Mouse (Mus musculus): ENCODE measurements around the gene Dnmt3l. TPM values are rescaled to one million over a fixed set of nuclear protein-coding genes. Genes with fewer than 3 reads are reported as not detected.

Dnmt3l gene
- total RNA-seq, 2 experiments from 2014 or later = 1.1 TPM; not detected in 1

DNA sequence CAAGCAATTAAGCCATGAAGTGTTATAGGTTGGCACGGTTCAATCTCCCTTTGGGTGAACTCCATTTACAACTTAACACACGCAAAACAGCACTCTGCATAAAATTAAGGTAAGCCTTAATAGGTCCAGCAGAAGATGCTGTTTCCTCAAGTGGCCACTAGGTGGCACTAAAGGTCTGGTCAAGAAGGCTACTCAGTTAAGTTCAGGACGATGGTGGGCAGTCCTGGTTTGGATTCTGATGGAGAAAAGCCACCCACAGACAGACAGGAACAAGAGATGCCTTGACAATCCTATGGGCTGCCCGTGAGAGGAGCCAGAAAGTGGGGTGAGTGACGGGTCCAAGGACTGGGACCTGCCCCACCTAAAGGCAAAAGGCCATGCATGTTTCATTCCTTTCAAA is 13.6 kb upstream of the Dnmt3l start:
- peak; percentile 79 for ATAC-seq (replicated peaks; ENCODE audit: low FRiP score, poor library complexity, severe bottlenecking)

DNA sequence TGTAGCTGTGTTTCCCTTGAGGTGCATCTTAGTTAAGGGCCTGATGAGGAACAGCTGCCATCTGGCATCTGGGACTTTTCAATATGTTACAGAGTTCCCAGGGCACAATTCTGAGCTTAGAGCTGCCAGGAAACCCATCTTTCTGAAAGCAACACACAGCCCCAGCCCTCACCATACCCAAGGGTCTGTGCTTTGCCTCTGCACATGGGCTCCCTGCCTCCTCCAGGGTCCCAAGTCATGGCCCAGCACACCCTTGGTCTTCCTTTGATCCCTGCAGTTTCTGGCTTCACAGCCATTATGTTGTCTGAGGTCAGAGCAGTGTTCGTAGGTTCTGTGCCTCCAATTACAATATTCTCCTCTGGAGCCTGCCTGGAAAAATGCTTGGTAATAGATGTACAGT is 12.7 kb upstream of the Dnmt3l start:
- no peak for ATAC-seq (replicated peaks; ENCODE audit: low FRiP score, poor library complexity, severe bottlenecking)

DNA sequence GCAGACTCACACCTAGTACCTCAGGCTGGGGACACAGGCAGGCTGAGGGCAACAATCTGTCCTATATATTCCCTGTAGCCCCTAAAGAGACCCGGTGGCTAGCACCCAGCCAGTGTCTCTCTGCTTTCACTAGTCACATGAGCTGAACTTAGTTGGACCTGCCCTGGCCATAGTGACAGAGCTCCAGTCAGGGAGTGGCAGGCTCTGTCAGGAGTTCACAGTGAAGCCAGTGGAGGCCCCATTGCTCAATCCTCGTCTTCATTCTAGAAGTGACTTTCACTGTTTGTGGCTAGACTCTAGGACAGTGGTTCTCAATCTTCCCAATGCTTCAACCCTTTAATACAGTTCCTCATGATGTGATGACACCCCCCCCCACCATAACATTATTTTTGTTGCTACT is 9.8 kb upstream of the Dnmt3l start:
- ATAC-seq (replicated peaks; ENCODE audit: low FRiP score, poor library complexity, severe bottlenecking) = no peak

DNA sequence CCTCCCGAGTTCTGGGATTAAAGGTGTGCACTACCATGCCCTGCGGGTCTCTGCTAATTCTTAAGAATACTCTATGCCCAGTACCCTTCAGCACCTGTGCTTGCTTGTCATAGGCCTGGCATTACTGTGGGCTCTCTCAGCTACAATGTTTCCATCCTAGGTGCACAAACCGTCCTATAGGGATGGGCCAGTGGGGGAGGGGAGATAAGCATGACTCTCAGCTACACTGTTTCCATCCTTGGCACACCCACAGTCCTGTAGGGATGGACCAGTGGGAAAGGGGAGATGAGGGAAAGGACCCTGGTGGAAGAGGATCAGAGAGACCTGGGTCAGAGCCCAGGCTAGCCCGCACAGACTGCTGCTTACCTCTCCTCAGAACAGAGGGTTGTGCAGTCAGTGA is 4.6 kb upstream of the Dnmt3l start:
- no peak for ATAC-seq (replicated peaks; ENCODE audit: low FRiP score, poor library complexity, severe bottlenecking)

DNA sequence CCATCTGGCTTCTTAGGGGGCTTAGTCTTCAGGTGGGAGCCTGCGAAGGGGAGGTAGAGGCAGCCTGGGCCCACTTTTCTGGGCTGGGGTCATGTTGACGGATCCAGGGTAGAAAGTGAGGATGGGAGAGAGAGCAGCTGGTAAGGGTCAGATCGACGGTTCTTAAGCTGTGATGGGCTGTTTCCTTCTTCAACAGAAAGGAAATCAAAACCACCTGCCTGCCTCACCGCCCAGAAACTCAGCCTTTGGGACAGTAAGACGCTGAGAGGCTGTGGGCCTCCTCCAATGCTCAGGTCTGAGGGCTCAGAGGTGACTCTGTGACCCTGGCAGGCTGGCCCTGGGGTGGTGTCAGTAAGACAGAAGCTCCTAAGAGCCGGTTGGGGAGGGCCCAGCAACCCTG is 349 bp downstream of the Dnmt3l start:
- no peak for ATAC-seq (replicated peaks; ENCODE audit: low FRiP score, poor library complexity, severe bottlenecking)

DNA sequence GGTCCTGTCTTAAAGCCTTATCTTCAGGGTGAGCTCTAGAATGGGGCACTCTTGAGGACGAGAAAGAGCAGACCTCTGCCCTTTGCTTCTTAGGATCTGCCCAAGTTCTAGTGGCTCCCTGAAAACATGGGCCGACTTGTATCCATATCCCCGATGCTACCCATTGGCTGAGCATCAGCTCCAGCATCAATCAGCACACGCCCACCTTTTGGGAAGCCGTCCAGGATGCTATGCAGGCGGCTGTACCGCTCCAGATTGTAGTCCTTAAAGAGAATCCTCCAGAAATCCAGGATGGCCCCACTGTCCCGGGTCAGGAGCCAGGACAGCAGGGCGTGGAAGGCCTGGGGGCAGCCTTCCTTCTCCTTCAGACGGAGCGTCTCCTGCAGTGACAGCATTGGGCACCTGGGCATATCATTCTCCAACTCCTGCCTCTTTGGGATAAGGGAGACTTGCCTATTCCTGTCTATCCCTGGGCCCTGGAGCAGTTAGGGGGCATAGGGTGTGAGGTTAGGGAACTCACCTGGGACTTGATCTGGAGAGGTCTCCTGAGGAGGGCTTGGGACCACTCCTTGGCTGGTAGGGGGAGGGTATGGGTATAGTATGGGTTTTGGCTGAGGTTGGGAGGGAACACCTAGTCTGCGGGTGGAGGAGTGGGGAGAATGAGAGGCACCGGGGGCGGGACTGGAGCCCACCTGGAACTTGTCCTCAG is 1.1 kb downstream of the Dnmt3l start:
- ATAC-seq (replicated peaks; ENCODE audit: low FRiP score, poor library complexity, severe bottlenecking) = 0 out of 2 replicates have a peak, but pooled peaks have one; percentile 13

DNA sequence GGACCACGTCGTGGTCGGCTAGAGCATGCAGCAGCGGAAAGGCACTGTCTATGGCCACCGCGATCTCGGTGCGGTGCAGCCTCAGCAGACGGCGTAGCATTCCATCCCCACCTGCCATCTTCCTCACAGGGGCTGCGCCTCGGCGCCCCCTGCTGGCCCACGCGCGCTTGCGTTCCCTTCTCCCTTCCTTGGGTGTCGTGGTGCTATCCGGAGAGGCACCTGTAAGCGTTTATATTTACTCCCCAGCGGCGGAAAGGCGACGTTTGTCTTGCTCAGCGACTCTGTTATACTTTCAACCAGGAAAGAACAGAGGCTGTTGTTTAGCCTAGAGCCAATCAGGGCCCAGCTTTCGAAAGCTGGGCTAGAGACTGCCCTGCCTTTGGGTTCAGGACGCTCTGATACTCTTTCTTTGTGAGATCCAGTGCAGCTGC is 1.7 kb downstream of the Dnmt3l start, which contains the start of gene Aire:
Gene Aire (minus strand): TSS at position 205 of the 431 bp plus-strand sequence.
- peak; percentile 12; the same call in 1 of the 2 replicates for ATAC-seq (replicated peaks; ENCODE audit: low FRiP score, poor library complexity, severe bottlenecking)

DNA sequence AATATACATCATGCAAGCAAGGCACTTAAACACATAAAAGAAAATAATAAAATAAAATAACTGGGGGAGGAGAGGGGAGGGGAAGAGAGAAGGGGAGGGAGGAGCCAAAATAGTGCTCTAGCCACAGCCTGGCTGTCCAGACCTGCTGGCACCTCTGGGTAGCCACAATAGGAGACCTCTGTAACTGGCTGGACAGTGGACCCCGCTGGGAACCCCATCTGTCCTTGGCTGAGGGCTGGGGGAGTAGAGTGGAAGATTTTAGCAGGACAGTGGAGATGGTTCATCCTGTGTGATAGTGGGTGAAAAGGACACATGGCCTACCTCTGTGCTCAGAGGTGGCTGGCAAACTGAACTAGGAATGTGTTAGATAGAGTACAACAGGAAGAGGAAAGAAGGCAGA is 2.8 kb downstream of the Dnmt3l start:
- no peak for ATAC-seq (replicated peaks; ENCODE audit: low FRiP score, poor library complexity, severe bottlenecking)

DNA sequence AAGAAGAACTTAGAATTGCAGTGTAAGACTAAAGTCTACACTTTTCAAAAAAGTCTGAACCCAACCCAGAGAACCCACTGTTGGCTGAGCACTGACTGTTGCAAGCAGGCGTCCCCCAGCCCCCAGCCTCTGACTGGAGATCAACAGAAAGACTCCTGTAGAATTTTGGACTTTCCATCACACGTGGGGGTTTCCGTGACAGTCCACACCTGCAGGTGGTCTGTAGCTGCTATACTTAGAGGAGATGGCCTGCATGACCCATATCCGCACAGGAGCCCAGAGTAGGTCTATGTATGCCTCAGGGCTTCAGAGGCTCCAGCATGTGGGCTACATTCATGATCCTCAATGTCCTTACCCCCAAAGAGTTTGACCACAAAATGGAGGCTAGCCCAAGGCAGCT is 4.6 kb downstream of the Dnmt3l start:
- no peak for ATAC-seq (replicated peaks; ENCODE audit: low FRiP score, poor library complexity, severe bottlenecking)

DNA sequence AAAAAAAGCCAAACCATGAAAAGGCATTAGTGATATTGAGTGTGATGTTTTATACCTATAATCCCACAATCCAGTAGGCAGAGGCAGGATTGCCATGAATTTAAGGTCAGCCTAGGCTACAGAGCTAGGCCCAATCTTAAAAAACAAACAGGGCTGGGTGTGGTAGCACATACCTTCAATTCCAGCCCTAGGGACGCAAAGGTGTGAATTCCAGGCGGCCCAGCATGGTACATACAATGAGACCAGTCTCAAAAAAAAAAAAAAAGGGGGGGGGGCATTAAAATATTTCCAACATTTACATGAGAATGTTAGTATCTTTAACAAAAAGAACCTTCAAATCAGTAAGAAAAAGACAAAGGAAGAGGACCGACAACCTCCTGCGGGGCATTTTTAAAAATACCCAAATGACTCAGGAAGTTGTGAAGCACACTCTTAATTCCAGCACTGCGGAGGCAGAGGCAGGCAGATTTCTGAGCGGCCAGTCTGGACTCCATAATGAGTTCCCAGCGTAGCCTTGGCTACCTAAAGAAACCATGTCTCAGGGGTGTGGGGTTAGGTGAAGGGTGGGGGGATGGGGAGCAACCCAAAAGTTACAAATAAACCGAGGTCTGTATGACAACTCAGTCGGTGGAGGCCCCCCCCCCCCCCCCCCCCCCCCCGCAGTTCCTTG is 6.4 kb downstream of the Dnmt3l start:
- ATAC-seq (replicated peaks; ENCODE audit: low FRiP score, poor library complexity, severe bottlenecking) = no peak

DNA sequence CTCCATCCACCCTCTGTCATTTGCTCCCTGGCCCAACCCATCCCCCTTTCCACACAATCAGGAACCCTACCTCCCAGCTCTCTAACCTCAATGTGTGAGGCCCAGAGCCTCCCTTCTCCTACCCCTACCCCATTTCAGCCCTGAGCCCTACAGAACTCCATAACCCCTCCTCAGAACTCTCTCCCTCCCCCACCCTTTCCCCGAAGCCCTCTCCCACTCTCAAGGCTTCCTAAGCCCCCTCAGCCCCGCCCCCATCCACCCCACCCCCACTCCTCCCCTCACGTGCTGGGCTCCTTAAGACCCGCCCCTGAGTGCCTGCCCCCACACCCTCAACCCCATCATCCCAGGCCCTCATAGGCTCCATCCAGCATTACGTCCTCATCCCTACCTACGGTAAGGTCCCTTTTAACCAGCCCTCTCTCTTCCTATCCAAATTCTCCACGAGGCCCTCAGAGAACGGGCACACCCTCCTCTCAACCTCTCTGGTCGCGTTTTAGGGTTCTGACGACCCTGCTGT is 7.8 kb downstream of the Dnmt3l start:
- no peak for ATAC-seq (replicated peaks; ENCODE audit: low FRiP score, poor library complexity, severe bottlenecking)

DNA sequence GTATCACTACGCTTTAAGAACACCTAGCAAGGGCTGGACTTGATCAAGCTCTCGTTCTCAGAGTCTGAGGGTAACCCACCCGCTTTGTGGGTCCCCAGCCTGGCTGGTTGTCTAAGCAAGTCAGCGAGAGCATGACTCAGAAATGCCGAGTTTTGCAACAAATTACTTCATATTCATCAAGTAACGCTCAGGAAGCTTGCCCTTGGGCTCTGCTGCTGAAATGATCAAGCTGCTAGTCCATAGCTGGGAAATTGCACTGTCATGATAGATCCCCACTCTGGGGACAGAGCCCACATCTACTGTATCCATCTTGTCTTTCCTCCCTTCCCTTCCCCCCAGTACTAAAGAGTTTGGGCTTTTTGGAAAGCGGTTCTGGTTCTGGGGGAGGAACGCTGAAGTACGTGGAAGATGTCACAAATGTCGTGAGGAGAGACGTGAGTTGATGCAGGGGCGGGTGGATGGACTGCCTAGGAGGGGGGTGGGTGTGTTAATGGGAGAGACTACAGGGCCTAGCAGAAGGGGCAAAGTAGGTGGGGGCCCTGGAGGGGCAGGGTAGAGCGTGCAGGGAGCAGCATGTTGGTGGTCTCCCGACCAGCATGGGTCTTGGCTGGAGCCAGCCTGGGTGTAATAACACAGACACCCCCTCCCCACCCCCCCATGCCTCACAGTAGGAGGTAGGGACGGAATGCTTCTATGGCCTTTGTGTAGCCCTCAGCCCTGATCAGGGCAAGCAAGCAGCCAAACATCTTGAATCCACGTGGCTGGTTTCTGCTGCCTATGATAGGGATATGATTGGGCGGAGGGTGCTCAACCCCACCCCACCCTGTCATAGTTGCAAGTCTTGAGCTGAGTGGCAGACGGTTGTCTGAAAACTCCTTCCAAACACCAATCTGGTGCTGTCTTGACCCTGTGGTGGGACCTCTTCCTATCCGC is 13.2 kb downstream of the Dnmt3l start:
- no peak for ATAC-seq (replicated peaks; ENCODE audit: low FRiP score, poor library complexity, severe bottlenecking)

DNA sequence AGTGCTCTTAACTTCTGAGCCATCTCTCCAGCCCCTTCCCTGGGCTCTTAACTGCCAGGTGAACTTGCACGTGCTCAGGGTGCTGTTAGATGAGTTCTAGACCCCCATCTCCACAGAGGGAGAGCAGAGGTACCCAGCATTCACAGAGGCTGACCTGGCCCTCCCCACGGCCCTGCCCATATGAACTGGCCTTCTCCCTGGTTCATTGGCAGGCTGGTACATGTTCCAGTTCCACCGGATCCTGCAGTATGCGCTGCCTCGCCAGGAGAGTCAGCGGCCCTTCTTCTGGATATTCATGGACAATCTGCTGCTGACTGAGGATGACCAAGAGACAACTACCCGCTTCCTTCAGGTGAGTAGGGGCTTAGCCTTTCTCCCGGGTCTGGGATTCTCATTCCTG is 15.3 kb downstream of the Dnmt3l start:
- ATAC-seq (replicated peaks; ENCODE audit: low FRiP score, poor library complexity, severe bottlenecking) = no peak

DNA sequence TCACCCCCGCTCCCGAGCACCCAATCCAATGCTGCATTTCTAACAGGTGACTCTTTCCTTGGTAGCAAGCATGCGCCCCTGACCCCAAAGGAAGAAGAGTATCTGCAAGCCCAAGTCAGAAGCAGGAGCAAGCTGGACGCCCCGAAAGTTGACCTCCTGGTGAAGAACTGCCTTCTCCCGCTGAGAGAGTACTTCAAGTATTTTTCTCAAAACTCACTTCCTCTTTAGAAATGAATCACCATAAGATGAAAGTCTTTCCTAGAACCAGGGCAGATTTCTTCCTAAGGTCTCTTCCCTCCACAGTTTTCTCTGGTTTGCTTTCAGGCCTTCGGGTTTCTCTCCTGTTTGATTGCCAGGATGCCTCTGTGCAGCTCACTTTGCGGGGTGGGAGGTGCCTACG is 21.4 kb downstream of the Dnmt3l start:
- ATAC-seq (replicated peaks; ENCODE audit: low FRiP score, poor library complexity, severe bottlenecking) = no peak

DNA sequence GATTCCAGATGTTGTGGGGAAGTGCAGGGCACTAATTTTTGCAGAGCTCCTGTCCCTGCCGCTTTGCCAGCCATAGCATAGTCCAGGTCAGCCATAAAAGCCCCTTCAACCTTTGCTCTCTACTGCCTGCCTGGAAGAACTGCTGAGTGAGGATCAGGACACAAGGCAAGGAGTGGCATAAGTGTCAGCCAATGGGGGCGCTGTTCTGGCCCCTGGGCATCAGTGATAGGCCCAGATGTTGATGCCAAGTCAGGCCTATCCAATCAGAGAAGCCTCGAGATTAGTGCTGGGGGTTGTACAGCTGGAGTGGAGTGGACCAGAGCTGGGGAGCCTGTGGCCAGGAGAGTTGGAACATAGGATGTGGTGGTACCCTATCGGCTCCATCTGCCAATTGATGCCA is 25.5 kb downstream of the Dnmt3l start:
- no peak for ATAC-seq (replicated peaks; ENCODE audit: low FRiP score, poor library complexity, severe bottlenecking)

DNA sequence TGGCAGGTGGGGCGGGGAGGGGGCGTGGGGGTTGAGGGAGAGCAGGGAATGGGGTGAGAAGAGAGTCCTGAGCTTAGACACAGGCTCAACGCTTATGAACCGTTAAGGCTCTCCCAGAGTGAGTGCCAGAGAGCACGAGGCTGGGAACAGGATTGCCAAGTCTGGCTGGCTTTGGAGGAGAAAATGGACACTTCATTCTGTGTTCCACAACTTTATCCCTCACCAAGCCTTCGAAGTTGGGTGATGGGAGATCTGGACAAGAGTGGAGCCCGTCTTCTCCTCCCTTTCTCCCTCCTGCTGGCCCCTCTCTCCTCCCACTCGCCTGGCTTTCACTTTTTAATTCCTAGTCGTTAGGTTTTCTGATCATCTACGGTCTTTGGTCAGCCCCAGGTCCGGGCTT is 26.8 kb downstream of the Dnmt3l start:
- no peak for ATAC-seq (replicated peaks; ENCODE audit: low FRiP score, poor library complexity, severe bottlenecking)

DNA sequence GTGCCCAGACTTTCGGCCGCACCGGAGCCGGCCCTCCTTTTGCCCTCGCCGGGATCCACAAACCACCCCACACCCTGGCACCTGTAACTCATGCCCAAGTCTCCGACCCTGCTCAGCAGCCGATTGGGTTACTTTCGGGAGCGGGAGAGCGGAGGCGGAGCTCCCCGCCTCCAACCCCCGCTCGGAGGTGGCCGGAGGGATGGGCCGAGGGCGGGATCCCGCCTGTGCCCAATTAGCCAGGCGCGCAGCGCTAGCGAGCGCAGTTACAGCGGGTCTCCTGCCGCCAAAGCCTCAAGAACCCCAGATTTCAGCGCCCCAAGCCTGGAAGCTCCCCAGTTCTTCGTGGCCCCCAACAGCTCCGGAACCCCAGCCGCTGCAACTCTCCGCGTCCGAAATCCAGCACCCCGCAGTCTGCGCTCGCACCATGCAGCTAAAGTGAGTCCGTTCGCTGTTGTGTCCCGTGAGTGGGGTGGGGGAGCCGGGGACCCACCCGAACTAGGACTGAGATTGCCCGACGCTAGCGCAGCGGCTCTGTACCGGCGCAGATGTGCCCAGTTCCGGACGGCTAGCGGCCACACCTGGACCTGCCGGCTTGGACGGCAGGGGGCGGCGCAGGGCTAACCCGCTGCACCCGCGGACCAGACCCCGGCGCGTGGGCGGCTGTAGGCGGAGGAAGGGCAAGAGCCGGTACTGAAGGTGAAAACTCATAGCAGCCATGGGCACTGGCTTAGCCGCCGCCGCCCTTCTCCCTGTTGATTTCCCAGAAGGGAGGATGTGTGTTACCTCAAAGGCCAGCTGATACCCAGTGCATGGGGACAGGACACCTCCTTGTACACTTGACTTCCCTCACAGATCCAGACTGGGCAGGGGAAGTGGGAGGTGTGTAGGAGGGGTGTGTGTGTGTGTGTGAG is 27.6 kb downstream of the Dnmt3l start, which contains the start of gene Icosl:
Gene Icosl (plus strand): TSS at position 202 of the 911 bp plus-strand sequence.
- no peak for ATAC-seq (replicated peaks; ENCODE audit: low FRiP score, poor library complexity, severe bottlenecking)

DNA sequence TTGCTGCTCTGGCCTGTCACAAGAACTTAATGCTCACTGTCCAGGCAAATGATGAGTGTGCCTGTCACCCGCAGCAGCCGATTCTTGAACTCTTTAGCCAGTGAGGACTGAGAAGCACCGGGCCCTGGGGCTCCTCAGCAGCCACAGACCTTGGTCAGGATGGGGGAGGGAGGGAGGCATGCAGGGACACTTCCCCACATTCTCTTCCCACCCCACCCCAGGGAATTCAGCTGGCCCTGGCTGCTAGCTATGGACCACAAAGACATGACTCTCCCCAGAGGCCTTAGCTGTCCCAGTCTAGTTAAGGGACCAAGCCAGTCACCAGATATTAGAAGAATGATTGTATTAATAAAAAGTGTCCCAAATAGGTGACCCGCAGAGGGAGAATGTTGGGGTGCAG is 32.4 kb downstream of the Dnmt3l start:
- ATAC-seq (replicated peaks; ENCODE audit: low FRiP score, poor library complexity, severe bottlenecking) = no peak

DNA sequence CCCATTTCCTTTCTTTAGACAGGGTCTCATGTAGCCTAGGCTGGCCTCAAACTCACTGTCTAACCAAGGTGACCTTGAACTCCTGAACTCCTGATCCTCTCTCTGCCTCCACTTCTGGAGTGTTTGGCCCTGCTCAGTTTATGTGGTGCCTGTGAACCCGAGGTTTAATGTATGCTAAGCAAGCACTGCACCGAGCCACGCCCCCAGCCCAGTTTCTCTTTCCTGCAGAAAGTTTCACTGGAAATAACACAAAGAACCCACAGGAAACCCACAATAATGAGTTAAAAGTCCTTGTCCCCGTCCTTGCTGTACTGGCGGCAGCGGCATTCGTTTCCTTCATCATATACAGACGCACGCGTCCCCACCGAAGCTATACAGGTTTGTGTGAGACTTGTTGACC is 33.2 kb downstream of the Dnmt3l start:
- ATAC-seq (replicated peaks; ENCODE audit: low FRiP score, poor library complexity, severe bottlenecking) = no peak
